Mouse (Mus musculus) forebrain, postnatal 0 days (tissue): ENCODE results near the gene Cmpk2. TPM values are rescaled to one million over a fixed set of nuclear protein-coding genes. Genes with fewer than 3 reads are reported as not detected.
"Not testable (repeated sequence)": the region's sequence is repeated elsewhere in the genome, so short reads cannot be mapped to it uniquely, and the experiment has no call there.

Source experiments
- ATAC-seq: fragments of 200-750 bp; cut with Nextera tagmentation; 2 replicates; pipeline ENCODE4 v1.8.0; 2017; ENCODE audit warnings: mild to moderate bottlenecking, moderate library complexity
- DNase-seq: peaks from one replicate; pipeline ENCODE4 v3.0.0-alpha.2; 2015
- H3K27ac ChIP-seq: fragments of 300-500 bp; sonication (generic); 2 replicates; pipeline ENCODE4 v1.5.1; 2014; ENCODE audit warnings: low read depth, mild to moderate bottlenecking, antibody characterized with exemption, low read length, moderate library complexity, mixed read lengths
- H3K27me3 ChIP-seq: fragments of 300-500 bp; sonication (generic); 2 replicates; pipeline ENCODE4 v1.6.1; 2014; ENCODE audit warnings: mild to moderate bottlenecking, low read length, mixed read lengths; ENCODE audit not compliant: insufficient read depth
- H3K36me3 ChIP-seq: fragments of 300-500 bp; sonication (generic); 2 replicates; pipeline ENCODE4 v1.6.1; 2014; ENCODE audit warnings: mild to moderate bottlenecking, moderate library complexity; ENCODE audit not compliant: insufficient read depth
- H3K4me1 ChIP-seq: fragments of 300-500 bp; sonication (generic); 2 replicates; pipeline ENCODE4 v1.6.1; 2014; ENCODE audit warnings: antibody characterized with exemption; ENCODE audit not compliant: insufficient read depth
- H3K4me2 ChIP-seq: fragments of 300-500 bp; sonication (generic); 2 replicates; pipeline ENCODE4 v1.6.1; 2014; ENCODE audit warnings: low read depth, mild to moderate bottlenecking, moderate library complexity
- H3K4me3 ChIP-seq: fragments of 300-500 bp; sonication (generic); 2 replicates; pipeline ENCODE4 v1.5.1; 2014; ENCODE audit warnings: low read depth, low read length, mixed read lengths
- H3K9ac ChIP-seq: fragments of 300-500 bp; sonication (generic); 2 replicates; pipeline ENCODE4 v1.6.1; 2014; ENCODE audit warnings: mild to moderate bottlenecking
- H3K9me3 ChIP-seq: fragments of 300-500 bp; sonication (generic); 2 replicates; pipeline ENCODE4 v1.6.1; 2016; ENCODE audit warnings: low read length
- CTCF ChIP-seq: sonication (generic); IDR thresholded peaks from 2 replicates; pipeline ENCODE4 v1.5.1; 2016; ENCODE audit warnings: antibody characterized with exemption, control low read depth, low read depth
- WGBS: fragments of 180-500 bp; shearing (Covaris S2); extraction: QIAGEN DNeasy Blood & Tissue Kit; methylation state at CpG from one replicate; pipeline ENCODE4 v1.1.7; 2014; 5-methylcytosine and 5-hydroxymethylcytosine counted together
- polyA plus RNA-seq: library from polyadenylated mRNA; unstranded; fragments of >200 nt; fragmentation: Nextera tagmentation; extraction: Ambion mirVana; gene quantifications from 2 replicates; pipeline ENCODE4 v1.2.1, GENCODE M21; 2015
- total RNA-seq: library from RNA; depleted of rRNA; stranded (reverse); fragments of >200 nt; gene quantifications from 2 replicates; pipeline ENCODE4 v1.2.3, GENCODE M21; 2014; rRNA removed

Cmpk2 gene
- total RNA-seq, result 23.1 and 25.1 TPM in 2 replicates
- polyA plus RNA-seq, result 18.2 and 21.0 TPM in 2 replicates

GRCm38 (mm10) chr12:26469098-26470041 is at the start of gene Cmpk2:
TSS of gene Cmpk2 (plus strand) at chr12:26469204.
- WGBS, result 2% methylated on average over 68 of the region's 69 CpGs
- H3K27me3 ChIP-seq, result no peaks in the 10 kb centered on the region
- H3K4me2 ChIP-seq, result peak within 1 kb of the TSS; percentile 98
- peak within 1 kb of the TSS; percentile 84 for H3K9ac ChIP-seq
- DNase-seq, result peak; percentile 92
- TF ChIP-seq CTCF, result peak; percentile 25; the same call in 1 of the 2 replicates
- H3K4me3 ChIP-seq, result peak within 1 kb of the TSS; percentile 51
- peak within 1 kb of the TSS; percentile 91 for H3K27ac ChIP-seq
- H3K4me1 ChIP-seq, result peaks cover 10% of the 10 kb centered on the region; the same call in 1 of the 2 replicates
- no peaks in the 10 kb centered on the region for H3K9me3 ChIP-seq
- peak; percentile 86 for ATAC-seq
- no peaks in the 10 kb centered on the region for H3K36me3 ChIP-seq

- Histone ChIP-seq H3K27ac (no peak overlapping the region), H3K27me3 (no peaks in the 10 kb centered on the region), H3K4me3 (no peak overlapping the region), H3K4me1 (no peaks in the 10 kb centered on the region), H3K9me3 (no peaks in the 10 kb centered on the region), H3K4me2 (no peak overlapping the region), H3K36me3 (no peaks in the 10 kb centered on the region), H3K9ac (no peak overlapping the region)
- 94% methylated on average over 2 of the region's 2 CpGs for WGBS
- DNase-seq (peak; percentile 74), ATAC-seq (no peak)
- peak; percentile 58 for TF ChIP-seq CTCF
These were observed 44.2 kb upstream of the Cmpk2 start for GRCm38 (mm10) chr12:26424841-26425240.

- ATAC-seq, DNase-seq: not testable (repeated sequence)
- WGBS, result 92% methylated on average over 2 of the region's 2 CpGs
These were observed 40.2 kb upstream of the Cmpk2 start for GRCm38 (mm10) chr12:26428771-26429170.

GRCm38 (mm10) chr12:26436334-26436733 is 32.7 kb upstream of the Cmpk2 start:
- no peak for ATAC-seq
- 81% methylated on average over 4 of the region's 4 CpGs for WGBS

More at GRCm38 (mm10) chr12:26428771-26429170, 40.2 kb upstream of the Cmpk2 start:
- not testable (repeated sequence) for H3K4me2 ChIP-seq, H3K9ac ChIP-seq, H3K27ac ChIP-seq, H3K9me3 ChIP-seq, H3K36me3 ChIP-seq, H3K4me1 ChIP-seq, H3K27me3 ChIP-seq, H3K4me3 ChIP-seq

GRCm38 (mm10) chr12:26437950-26438349 is 31.1 kb upstream of the Cmpk2 start:
- TF ChIP-seq CTCF, result no peak
- Histone ChIP-seq H3K9ac (no peak overlapping the region), H3K4me2 (no peak overlapping the region), H3K27ac (no peak overlapping the region), H3K4me3 (no peak overlapping the region), H3K36me3 (no peaks in the 10 kb centered on the region), H3K4me1 (no peaks in the 10 kb centered on the region), H3K27me3 (no peaks in the 10 kb centered on the region), H3K9me3 (no peaks in the 10 kb centered on the region)
- 52% methylated on average over 3 of the region's 3 CpGs for WGBS
- DNase-seq (no peak), ATAC-seq (no peak)

More at GRCm38 (mm10) chr12:26436334-26436733, 32.7 kb upstream of the Cmpk2 start:
- no peak for TF ChIP-seq CTCF
- Histone ChIP-seq H3K9me3 (no peaks in the 10 kb centered on the region), H3K9ac (no peak overlapping the region), H3K4me3 (no peak overlapping the region), H3K27ac (no peak overlapping the region), H3K4me1 (no peaks in the 10 kb centered on the region), H3K27me3 (no peaks in the 10 kb centered on the region), H3K36me3 (no peaks in the 10 kb centered on the region), H3K4me2 (no peak overlapping the region)
- no peak for DNase-seq

DNA sequence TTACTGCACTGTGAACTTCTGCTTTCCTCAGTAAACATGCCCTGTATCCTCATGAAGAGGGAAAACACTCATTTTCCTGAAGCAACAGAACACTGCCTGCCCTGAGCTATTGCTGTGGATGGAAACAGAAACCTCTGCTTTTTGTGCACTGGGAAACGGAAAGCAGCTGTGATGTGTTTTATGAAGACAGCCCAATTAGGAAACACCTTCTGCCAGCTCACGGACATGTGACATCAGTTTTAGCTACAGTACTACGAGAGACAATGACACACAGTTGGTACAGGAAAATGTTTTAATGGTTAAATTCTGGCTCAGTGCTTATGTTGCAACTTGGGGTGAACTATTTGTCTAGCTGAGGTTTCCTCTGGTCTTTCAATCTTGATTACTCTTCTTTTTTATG is 29.6 kb upstream of the Cmpk2 start:
- TF ChIP-seq CTCF, result no peak
- DNase-seq (no peak), ATAC-seq (no peak)
- H3K9ac ChIP-seq, result no peak overlapping the region
- no peaks in the 10 kb centered on the region for H3K9me3 ChIP-seq
- no peaks in the 10 kb centered on the region for H3K4me1 ChIP-seq
- 59% methylated on average over 3 of the region's 3 CpGs for WGBS
- H3K36me3 ChIP-seq, result no peaks in the 10 kb centered on the region
- no peak overlapping the region for H3K27ac ChIP-seq
- H3K4me3 ChIP-seq, result no peak overlapping the region
- no peak overlapping the region for H3K4me2 ChIP-seq
- no peaks in the 10 kb centered on the region for H3K27me3 ChIP-seq

GRCm38 (mm10) chr12:26444054-26444453 is 24.9 kb upstream of the Cmpk2 start:
- Histone ChIP-seq H3K4me2 (no peak overlapping the region), H3K27me3 (no peaks in the 10 kb centered on the region), H3K27ac (no peak overlapping the region), H3K9me3 (no peaks in the 10 kb centered on the region), H3K4me1 (no peaks in the 10 kb centered on the region), H3K36me3 (no peaks in the 10 kb centered on the region), H3K4me3 (no peak overlapping the region), H3K9ac (no peak overlapping the region)
- peak; percentile 75 for TF ChIP-seq CTCF
- 0% methylated on average over 2 of the region's 2 CpGs for WGBS
- peak; percentile 78 for DNase-seq
- no peak; the same call in 1 of the 2 replicates for ATAC-seq
